Mouse (Mus musculus) brain, embryonic 14.5 days (tissue): Measurements from ENCODE around the gene Csdc2.

Source experiments
- CTCF ChIP-seq: fragments of 200-500 bp; IDR thresholded peaks from 2 replicates; pipeline ENCODE4 v1.5.1; 2012; ENCODE audit warnings: inconsistent platforms, mild to moderate bottlenecking, moderate library complexity, borderline replicate concordance; ENCODE audit not compliant: insufficient read depth, insufficient read length; ENCODE audit errors: extremely low read depth
- POLR2A ChIP-seq: fragments of 200-500 bp; IDR thresholded peaks from 2 replicates; pipeline ENCODE4 v1.6.1; 2012; ENCODE audit warnings: mild to moderate bottlenecking, inconsistent platforms, borderline replicate concordance; ENCODE audit not compliant: poor library complexity, insufficient read depth, insufficient read length, severe bottlenecking; ENCODE audit errors: extremely low read depth

GRCm38 (mm10) chr15:81896407-81896806 is 40.2 kb upstream of the Csdc2 start:
- no peak for TF ChIP-seq POLR2A
- TF ChIP-seq CTCF = no peak
